8 mouse cellular contexts compared by ENCODE assay signal in genomic region chr13:112463868-112464625, GRCm38 (mm10). TPM values are rescaled to one million over a fixed set of nuclear protein-coding genes. Genes with fewer than 3 reads are reported as not detected.
A peak's percentile ranks its signal among the peaks of the same experiment; 100 is the strongest.
DNase-seq lines count a peak whose midpoint lies in the region; ATAC-seq lines count a peak whose summit lies in the region.

Il6st (plus strand) TSS chr13:112464070.

- peak within 1 kb of the TSS; percentile 81 for H3K4me2 ChIP-seq in hindbrain, embryonic 11.5 days (replicated peaks; ENCODE audit: low read depth, low read length)

- H3K4me1 ChIP-seq in hindbrain, embryonic 11.5 days (replicated peaks; ENCODE audit: control insufficient read depth, insufficient read depth, low read length): no peaks in the 10 kb centered on the region

- peak; percentile 98 for DNase-seq in MN1 (ENCODE audit: low spot score)
- peak; percentile 95 for DNase-seq in cerebellum, adult 9-10 months
- DNase-seq in frontal cortex, adult 2 months (ENCODE audit: extremely low spot score in 1 of 2, low spot score in 1 of 2): peak; percentile 84 to 95
- peak; percentile 97 for DNase-seq in hindbrain, embryonic 11.5 days (ENCODE audit: low spot score)
- peak; percentile 91 to 95 for DNase-seq in layer of hippocampus, postnatal 10 days (ENCODE audit: low spot score in 2 of 2)
- peak; percentile 99 for DNase-seq in lung, postnatal 10 days
- DNase-seq in ovary, postnatal 36 days (ENCODE audit: low spot score): peak; percentile 98
- DNase-seq in thymus, postnatal 25 days: peak; percentile 94

- ATAC-seq in hindbrain, embryonic 11.5 days (ENCODE audit: low FRiP score): peak; percentile 100

- H3K36me3 ChIP-seq in hindbrain, embryonic 11.5 days (ENCODE audit: control insufficient read depth, insufficient read depth, low read length): no peaks in the 10 kb centered on the region

- peak within 1 kb of the TSS; percentile 74 for H3K9ac ChIP-seq in hindbrain, embryonic 11.5 days (ENCODE audit: low read depth, low read length)

- no peaks in the 10 kb centered on the region for H3K9me3 ChIP-seq in hindbrain, embryonic 11.5 days (ENCODE audit: control insufficient read depth, low read length)

- under 1% methylated on average over 81 of the region's 85 CpGs for WGBS in hindbrain, embryonic 11.5 days

- no peaks in the 10 kb centered on the region for H3K27me3 ChIP-seq in hindbrain, embryonic 11.5 days (ENCODE audit: control insufficient read depth, insufficient read depth, low read length)

- H3K27ac ChIP-seq in hindbrain, embryonic 11.5 days (ENCODE audit: low read depth, low read length): peak within 1 kb of the TSS; percentile 65

- peak within 1 kb of the TSS; percentile 87 for H3K4me3 ChIP-seq in hindbrain, embryonic 11.5 days (ENCODE audit: low read depth, low read length)

RNA-seq across cellular contexts. Expression of gene Il6st, which starts in this region (rescaled TPM):
- polyA plus RNA-seq in frontal cortex, adult 2 months (2012; rRNA removed): 27.2 and 27.6 TPM in 2 replicates
- polyA plus RNA-seq in hindbrain, embryonic 11.5 days (2014; fragmentation: Nextera tagmentation; extraction: Ambion mirVana): 27.0 and 28.4 TPM in 2 replicates
- 10 to 100 TPM; 80.5 to 92.4 TPM for total RNA-seq in layer of hippocampus, postnatal 10 days (2021)

Comparison
In these comparisons a context has a peak if more than half of its experiments do, and no peak if none do; other contexts are left out.
1. Peak in every context shown above with its lines: DNase-seq, ATAC-seq, H3K4me3 ChIP-seq and H3K27ac ChIP-seq.